Mouse (Mus musculus): ENCODE data around the gene Ninj1.

Gene Ninj1

GRCm38 (mm10) chr13:49198734-49199133 lies 11.4 kb downstream of the Ninj1 start:
- DNase-seq: no peak

DNA sequence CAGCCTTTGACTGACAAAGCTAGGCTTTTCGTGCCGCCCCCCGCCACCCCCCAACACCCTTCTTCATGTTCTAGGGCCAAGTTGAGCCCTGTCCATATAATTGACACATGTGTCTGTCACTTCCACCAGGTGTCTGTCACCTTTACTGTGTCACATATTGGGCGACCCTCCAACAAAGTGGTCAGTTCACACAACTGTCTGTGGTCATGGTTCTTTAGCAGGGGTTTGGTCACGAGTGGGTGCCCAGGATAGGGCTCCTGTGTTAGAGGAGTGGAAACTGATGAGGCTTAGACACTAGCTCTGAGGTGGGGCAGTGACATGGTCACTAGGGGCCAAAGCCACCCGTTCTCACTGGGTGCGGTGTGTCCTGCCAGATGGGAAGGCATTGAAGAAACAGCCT lies 12.6 kb downstream of the Ninj1 start:
- DNase-seq: no peak

GRCm38 (mm10) chr13:49200688-49201087 lies 13.4 kb downstream of the Ninj1 start:
- DNase-seq: no peak

DNA sequence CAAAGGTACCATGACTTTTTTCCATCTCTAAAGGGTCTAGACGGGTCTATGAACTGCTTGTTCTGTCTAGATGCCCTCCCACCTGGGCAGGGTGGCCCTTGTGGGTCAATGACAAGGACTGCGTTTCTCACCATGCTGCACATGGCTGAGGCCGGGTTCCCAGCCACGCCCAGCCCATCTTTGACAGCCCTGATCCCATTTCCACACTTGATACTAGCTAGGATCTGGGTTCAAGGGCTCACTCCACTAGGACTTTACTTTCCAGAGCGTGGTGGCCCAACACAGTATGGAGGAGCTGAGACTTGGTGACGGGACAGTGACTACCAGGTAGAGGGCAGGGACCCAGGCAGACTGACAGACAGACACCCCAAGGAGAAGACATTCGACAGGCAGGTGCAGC lies 15.3 kb downstream of the Ninj1 start:
- DNase-seq: no peak

DNA sequence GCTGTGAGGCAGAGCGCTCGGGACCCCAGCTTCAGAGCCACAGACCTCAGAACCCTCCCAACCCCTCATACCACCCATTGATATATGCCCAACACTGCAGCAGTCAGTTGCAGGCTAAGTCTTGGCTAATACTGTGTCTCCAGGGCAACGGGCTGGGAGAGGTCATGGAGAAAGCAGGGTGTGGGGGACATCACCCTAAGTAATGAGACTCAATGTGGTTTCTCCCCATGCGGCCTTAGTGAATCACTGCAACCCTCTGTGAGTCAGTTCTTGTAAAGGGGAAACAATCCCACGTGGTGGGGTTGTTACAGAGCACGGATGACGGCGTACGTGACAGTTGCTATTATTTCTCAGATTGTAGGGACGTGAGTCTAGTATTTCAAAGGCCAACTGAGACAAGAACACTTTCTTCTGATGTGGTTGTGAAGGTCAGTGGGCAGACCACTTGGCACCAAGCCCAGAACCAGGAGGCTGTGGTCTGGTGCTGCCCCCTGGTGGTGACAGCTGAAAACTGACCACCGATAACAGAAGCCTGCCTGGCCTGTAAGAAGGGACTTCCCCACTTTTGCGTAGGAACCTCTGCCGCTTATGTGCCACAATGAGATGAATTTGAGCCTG lies 18.2 kb downstream of the Ninj1 start:
- peak; percentile 79 for DNase-seq

- no peak for DNase-seq
Observed at GRCm38 (mm10) chr13:49206341-49206740, 19.1 kb downstream of the Ninj1 start.

DNA sequence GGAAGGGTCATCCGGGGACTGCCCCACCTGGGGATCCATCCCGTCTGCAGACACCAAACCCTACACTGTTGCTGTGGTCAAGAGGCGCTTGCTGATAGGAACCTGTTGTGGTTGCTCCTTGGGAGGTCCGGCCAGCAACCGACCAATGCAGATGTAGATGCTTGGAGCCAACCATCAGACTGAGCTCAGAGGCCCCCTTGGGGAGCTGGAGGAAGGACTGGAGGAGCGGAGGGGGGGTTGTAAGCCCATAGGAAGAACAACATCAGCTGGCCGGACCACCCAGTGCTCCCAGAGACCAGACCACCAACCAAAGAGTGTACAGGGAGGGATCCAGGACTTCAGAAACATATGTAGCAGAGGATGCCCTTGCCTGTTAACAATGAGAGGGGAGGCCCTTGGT lies 22.0 kb downstream of the Ninj1 start:
- DNase-seq: no peak

DNA sequence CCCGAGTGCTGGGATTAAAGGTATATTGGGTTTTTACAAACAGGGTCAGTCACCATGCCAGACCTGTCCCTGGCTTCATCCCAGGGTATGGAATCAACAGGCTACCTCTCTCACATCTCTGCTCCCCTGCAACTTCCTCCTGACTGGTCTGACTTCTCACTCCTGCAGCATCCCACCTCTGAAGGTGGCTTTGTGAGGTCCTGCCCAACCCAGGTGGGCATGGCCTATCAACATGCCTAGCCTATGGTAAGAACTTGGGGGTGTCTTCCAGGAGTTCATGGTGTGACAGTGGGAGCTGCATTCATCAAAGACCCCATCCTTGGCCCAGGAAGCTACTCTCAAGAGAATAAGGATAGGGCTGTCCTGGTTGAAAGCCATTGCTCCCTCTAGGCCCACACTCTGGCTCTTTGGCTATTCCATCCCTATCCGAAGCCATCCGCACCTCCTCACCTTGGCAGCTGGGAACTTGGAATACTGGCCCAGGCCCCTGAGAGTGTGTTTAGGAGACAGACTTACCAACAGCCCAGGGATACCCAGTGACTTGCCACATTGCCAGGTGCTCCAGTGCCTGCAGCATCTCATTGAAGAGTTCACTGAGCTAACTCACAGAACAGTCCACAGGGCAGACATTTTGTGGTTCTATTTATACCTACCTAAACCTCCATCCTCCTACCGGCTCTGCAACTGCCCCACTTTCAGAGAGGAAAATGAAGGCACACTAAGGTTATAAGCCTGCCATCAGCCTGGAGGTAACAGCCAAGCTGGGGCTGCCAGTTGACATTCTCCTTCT lies 25.6 kb downstream of the Ninj1 start:
- no peak for DNase-seq

DNA sequence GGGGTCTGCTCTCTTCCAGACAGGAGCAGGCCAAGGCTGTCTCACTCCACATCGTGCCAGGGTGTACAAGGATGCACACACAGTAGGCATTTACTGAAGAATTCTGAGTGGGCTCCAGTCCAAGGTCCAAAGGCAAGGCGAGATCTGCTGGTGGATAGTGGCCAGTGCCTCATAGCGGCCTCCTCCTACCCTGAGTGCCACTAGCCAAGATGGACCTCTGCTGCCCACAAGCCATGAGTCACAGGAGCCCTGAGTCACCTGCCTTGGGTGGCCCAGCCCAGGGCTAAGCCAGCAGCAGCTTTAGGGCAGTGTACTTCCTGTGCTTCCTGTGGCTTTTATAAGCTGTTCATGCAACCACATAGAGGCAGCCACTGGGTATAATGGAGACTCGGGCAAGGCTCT lies 26.2 kb downstream of the Ninj1 start:
- no peak for DNase-seq

DNA sequence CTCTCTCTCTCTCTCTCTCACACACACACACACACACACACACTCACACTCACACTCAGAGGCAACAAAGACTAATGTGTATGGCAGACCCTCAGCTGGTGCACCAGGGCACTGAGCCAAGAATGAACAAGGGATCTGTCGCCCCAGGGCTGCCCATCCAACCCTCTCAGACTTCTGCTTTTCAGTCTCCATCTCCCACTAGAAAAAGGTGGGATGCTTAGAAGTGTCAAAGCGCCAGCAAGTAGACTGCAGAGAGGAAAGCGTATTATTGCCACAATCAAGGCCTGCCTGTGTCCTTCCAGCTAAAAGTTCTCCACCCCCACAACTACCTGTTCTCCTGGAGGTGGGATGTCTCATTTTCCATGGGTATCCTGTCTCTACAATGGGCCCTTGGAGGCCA lies 27.2 kb downstream of the Ninj1 start:
- DNase-seq: no peak

DNA sequence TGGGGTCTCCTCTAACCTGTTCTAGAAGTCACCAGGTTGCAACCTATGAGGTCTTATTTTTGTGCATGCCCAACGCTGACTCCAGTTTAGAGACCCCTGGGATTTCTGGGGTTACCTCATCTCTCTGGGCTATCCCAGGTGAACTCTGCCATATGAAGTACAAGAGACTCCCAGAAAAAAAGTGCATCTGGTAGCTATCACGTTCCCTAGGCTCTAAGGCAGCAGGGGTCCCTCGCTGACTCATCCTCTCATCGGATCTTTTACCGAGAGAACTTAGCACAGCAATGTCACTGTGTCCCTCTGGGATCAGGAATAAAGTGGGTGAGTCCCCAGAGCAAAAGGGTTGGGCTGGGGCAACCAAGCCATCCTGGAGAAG lies 27.8 kb downstream of the Ninj1 start:
- no peak for DNase-seq

DNA sequence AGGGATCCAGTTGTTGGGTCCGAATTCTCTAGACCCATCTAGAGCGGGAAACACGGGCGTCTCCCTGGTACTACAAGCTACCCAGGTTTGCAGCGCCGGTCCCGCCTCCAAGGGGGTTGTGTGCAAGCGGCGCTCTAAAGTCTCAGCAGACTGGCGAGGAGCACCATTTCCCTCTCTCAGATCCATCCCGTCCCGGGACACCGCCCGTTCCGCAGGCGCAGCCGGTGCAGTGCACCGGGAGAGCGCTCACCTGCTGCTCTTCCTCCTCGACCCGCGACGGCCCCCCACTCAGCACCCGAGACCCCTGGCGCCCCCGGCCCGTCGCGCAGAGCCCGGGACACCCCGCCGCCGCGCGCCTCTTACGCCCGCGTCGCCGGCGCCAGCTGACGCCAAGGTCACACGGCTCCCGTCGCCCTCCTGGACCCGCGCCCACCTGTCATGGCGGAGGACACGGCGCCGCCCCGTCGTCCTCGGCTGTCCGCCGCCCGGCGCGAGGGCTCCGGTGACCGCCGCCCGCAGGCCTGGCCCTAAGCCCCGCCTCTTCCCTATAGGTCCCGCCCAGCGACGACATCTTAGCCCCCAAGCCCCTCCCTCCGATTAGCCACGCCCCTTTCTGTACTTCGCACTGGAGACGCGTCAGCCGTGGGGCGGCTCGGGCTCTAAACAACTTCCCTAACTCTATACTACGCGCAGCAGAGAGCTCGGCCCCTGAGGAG lies 28.4 kb downstream of the Ninj1 start, which contains the start of gene Card19:
TSS of gene Card19 (minus strand) at position 534 of the 716 bp plus-strand sequence.
- DNase-seq: peak; percentile 91

DNA sequence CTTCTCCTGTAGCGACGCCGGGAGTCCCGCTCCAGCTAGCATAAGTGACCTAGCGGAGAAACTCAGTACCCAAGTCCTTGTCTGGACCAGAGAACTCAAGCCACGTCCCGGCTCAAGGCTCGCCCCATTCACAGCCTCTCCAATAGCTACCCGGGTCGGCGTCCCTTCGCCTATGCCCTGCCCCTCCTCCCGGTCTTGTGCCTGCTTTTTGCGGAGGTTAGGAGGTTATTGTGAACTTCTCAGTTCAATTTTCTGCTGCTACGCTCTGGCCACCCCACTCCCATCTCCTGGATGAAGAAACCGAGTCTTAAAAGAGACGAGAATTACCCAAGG lies 28.9 kb downstream of the Ninj1 start:
- DNase-seq: no peak

- DNase-seq: no peak
Observed at GRCm38 (mm10) chr13:49216808-49217561, 29.7 kb downstream of the Ninj1 start.

DNA sequence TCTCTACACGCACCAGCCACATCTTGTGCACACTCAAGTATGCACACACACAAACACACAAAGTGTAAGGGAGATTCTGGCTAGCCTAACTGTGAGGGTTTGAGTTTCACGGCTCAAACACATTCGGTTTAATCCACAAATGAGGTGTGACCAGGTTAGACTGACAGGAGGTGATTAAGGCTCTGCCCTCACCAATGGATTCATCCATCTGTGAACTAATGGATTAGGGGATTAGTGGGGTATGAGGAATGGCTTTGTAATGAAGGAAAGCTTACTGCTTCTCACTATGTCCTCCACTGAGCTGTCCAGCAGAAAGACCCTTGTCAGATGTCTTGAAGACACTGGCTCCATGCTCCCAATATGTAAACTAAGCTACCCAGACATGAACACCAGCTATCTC lies 31.4 kb downstream of the Ninj1 start:
- DNase-seq: no peak

DNA sequence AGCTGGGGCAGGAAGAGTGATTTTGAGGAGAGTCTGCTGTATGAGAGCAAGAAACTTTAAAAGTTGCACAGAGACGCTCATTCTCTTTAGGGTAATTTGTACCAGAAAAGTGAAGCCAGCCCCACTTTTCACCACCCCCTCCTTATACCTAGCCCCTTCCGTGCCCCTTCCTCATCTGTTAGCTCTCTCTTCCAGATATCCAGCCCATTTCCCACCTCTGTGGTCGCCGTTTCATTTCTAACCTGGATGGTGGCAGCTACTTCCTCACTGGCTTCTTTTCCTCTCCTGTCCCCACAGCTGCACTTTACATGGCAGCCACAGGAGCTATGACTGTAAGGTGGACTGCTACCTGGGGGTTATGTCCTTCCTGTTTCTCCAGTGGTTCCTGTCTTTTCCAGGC lies 32.1 kb downstream of the Ninj1 start:
- no peak for DNase-seq

DNA sequence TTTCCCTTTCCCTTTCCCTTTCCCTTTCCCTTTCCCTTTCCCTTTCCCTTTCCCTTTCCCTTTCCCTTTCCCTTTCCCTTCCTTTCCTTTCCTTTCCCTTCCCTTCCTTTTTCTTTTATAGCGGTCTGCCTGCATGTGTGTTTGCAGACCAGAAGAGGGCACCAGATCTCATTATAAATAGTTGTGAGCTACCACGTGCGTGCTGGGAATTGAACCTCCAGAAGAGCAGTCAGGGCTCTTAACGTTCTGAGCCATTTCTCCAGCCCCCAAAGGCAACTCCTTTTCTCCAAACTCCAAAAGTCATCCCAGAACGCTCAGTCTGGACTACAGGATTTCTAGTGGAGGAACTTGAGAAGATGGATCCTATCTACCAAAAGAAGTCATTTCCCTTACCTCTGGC lies 33.6 kb downstream of the Ninj1 start:
- DNase-seq: no peak

DNA sequence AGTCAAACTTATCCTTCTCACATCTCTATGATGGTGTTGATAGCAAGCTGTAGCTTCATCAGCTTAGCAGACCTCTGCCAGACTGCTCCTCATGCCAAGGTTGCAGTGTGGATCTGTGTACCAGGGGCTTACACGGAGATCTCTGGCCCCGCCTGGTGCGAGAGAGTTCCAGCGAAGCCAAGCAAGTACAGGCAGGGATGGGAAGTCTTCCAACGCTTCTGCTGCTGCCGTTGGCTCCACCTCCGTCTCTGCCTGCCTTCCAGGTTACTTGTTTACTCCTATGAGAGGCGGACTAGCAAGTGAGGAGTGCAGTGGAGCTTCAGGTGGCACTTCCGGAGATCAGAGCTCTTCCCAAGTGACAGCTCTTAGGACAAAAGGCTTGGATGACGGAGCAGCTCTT lies 37.0 kb downstream of the Ninj1 start:
- DNase-seq: no peak

DNA sequence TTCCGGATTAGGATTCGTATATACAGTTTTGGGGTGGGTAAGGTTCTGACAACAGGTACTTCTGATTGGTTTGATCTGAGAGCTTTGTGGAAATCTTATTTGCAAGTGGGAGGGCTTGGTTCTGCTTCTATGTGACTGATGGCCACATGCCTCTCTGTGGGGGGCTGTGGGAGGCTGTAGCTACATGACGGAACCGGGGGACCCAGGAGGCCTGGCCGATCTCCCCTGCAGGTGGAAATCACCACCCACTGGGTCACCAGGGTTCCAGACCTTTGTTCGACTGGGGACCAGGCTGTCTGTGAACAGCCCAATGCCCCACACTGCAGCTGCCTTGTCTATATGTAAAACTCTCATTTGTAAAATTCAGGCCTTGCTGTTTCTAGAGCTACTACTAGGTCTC lies 37.4 kb downstream of the Ninj1 start:
- DNase-seq: no peak

DNA sequence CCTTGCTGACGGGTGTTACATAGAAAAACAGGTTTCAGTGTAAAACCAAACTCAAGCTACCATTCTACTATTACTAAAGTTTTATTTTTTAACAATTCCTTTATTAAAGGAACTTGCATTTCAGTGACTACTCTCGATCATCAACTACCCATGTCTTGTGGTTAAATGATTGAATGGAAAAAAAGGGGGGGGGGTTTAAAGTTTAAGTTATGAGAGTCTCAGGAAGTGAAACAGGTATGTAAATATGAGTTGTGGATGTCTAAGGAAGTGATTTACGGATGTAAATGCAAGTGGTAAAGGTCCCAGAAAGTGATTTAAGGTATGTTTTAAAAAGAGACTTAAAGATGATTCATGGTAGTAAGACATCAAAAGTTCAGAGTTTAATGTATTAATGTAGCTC lies 37.9 kb downstream of the Ninj1 start:
- no peak for DNase-seq

DNA sequence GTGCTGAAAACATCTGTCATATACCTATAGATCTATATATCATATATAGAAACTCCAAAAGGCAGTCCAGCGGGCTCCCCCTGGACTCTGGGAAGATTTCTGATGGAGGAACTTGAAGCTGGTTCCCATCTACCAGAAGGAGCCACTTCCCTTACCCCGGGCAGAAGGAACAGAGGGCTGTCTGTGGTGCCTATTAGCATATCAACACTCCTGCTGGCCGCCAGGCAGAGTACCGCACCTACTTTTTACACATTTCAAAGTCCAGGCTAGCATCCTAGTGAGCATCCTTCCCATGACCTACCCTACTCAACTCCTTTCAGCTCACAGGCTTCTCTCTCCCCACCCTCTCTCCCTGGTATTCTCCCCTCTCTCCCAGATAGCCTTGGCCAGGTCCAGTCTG lies 38.3 kb downstream of the Ninj1 start:
- DNase-seq: no peak

GRCm38 (mm10) chr13:49233792-49234572 lies 46.7 kb downstream of the Ninj1 start:
- no peak for DNase-seq

DNA sequence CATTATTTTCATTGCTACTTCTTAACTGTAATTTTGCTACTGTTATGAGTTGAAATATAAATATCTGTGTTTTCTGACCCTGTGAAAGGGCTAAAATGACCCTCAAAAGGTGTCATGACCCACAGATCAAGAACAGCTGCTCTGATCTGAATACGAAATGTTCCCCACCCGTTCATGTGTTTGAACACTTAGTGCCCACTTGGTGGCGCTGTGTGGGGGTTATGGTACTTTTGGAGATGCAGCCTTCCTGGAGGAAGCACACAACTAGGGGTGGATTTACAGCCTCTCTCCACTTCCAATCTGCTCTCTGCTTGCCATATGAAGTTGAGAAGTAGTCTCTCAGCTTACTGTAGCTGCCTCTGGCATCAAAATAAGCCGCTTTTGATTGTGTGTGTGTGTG lies 47.4 kb downstream of the Ninj1 start:
- DNase-seq: no peak

All from right cerebral cortex, adult 18-20 months (tissue).